Mouse (Mus musculus) C2C12 (cell line): ENCODE results near the gene E130218I03Rik.

Experiments used
- CEBPB ChIP-seq: IDR thresholded peaks from one replicate; pipeline ENCODE4 v1.6.1; 2011; ENCODE audit warnings: low read depth, mild to moderate bottlenecking, control low read depth, moderate library complexity
- CTCF ChIP-seq: IDR thresholded peaks from one replicate; pipeline ENCODE4 v1.5.1; 2011; ENCODE audit not compliant: control insufficient read depth, insufficient read depth, insufficient read length
- FOSL1 ChIP-seq: IDR thresholded peaks from one replicate; pipeline ENCODE4 v1.8.0; 2011; ENCODE audit warnings: mild to moderate bottlenecking, low read length; ENCODE audit not compliant: poor library complexity, insufficient read depth, severe bottlenecking
- MAX ChIP-seq: IDR thresholded peaks from one replicate; pipeline ENCODE4 v1.6.1; 2011; ENCODE audit warnings: mild to moderate bottlenecking, control low read depth
- MYOD1 ChIP-seq: IDR thresholded peaks from one replicate; pipeline ENCODE4 v1.6.1; 2011; ENCODE audit warnings: low read depth; ENCODE audit not compliant: control insufficient read depth, insufficient read length
- MYOG ChIP-seq: IDR thresholded peaks from one replicate; pipeline ENCODE4 v1.6.1; 2011; ENCODE audit not compliant: control insufficient read depth, insufficient read length; ENCODE audit errors: extremely low read depth
- USF1 ChIP-seq: IDR thresholded peaks from one replicate; pipeline ENCODE4 v1.6.1; 2011; ENCODE audit warnings: low read depth, mild to moderate bottlenecking, control low read depth, moderate library complexity

DNA sequence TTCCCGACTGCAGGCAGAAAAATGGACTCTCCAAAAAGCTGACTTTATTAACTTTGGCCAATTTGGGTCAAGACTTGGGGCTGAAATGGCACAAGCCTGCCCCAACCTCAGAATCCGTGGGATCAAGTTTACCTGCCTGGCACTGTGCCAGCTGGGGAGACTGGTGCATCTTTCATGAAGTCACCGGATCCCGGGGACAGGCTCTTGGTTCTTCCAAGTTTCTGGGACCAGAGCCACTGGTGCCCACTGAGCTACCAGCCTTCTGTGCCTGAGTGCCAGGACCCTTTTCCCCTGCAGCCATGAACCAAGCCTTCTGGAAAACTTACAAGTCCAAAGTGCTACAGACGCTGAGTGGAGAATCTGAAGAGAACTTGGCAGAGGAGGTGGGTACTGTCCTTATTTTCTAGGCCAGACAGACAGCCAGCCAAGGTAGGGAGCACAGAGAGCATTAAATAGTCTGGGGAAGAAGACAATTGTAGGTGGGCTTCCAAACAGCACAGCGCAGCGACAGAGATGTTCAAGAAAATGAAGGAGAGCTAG, 3.3 kb downstream of the E130218I03Rik start, which contains the start of gene Gm30191:
- no peak for TF ChIP-seq USF1
- no peak for TF ChIP-seq CTCF
- TF ChIP-seq MYOG: no peak
- TF ChIP-seq CEBPB: no peak
- no peak for TF ChIP-seq MAX
- TF ChIP-seq MYOD1: no peak
- TF ChIP-seq FOSL1: no peak
